In genomic region chr4:133079416-133080113, GRCm38 (mm10) we compare ENCODE assay signal across 13 mouse cellular contexts. TPM values are rescaled to one million over a fixed set of nuclear protein-coding genes. Genes with fewer than 3 reads are reported as not detected.
DNase-seq lines count a peak whose midpoint lies in the region; ATAC-seq and TF ChIP-seq lines count a peak whose summit lies in the region.
"Had no signal": no experiment of that assay in that cellular context is flagged by ENCODE, and none has a peak within 500 bp of the region (broad histone marks: within the 10 kb centered on the region; RNA-seq: fewer than 3 reads in every experiment).

No protein-coding gene starts in this region.

- no peak overlapping the region for H3K4me2 ChIP-seq in kidney, embryonic 15.5 days
- peak overlapping the region; percentile 27 for H3K4me2 ChIP-seq in liver, embryonic 13.5 days

- DNase-seq in kidney, postnatal 36 days: no peak
- DNase-seq in CD4-positive, CD25-positive, alpha-beta regulatory T cell, adult 2 months (ENCODE audit: low read depth, low spot score): peak; percentile 57
- DNase-seq in liver, embryonic 13.5 days: no peak
- DNase-seq in left cerebral cortex, adult 18-20 months (ENCODE audit: low spot score in 2 of 2): no peak
- DNase-seq in thymus, postnatal 25 days: no peak
- DNase-seq: cerebellum, adult 9-10 months; gastrocnemius, postnatal 14 days; kidney, adult 8-10 months; lung, postnatal 10 days had no signal

- peaks cover 43% of the 10 kb centered on the region for H3K36me3 ChIP-seq in kidney, embryonic 15.5 days
- peaks cover 31% of the 10 kb centered on the region for H3K36me3 ChIP-seq in ES-Bruce4 (ENCODE audit: control insufficient read depth, insufficient read depth, low read length, poor library complexity, severe bottlenecking)
- no peaks in the 10 kb centered on the region for H3K36me3 ChIP-seq in liver, embryonic 13.5 days

- WGBS in kidney, embryonic 15.5 days: 53% methylated on average over 7 of the region's 7 CpGs
- 31% methylated on average over 7 of the region's 7 CpGs for WGBS in liver, embryonic 13.5 days (ENCODE audit: insufficient replicate concordance)

- no peak for TF ChIP-seq EP300 in ES-Bruce4 (IDR thresholded peaks at IDR 0.05; ENCODE audit: insufficient read depth, low read depth, low read length)

- no peaks in the 10 kb centered on the region for H3K9me3 ChIP-seq in kidney, embryonic 15.5 days (replicated peaks)
- no peaks in the 10 kb centered on the region for H3K9me3 ChIP-seq in ES-Bruce4 (replicated peaks; ENCODE audit: control insufficient read depth, insufficient read depth, low read length, poor library complexity, severe bottlenecking)
- no peaks in the 10 kb centered on the region for H3K9me3 ChIP-seq in liver, embryonic 13.5 days (replicated peaks)

- no peak for ATAC-seq in kidney, embryonic 15.5 days (replicated peaks; ENCODE audit: low FRiP score)
- peak; percentile 81 for ATAC-seq in liver, embryonic 13.5 days (ENCODE audit: low read depth)

- no peak overlapping the region for H3K4me3 ChIP-seq in kidney, embryonic 15.5 days (replicated peaks)
- H3K4me3 ChIP-seq in ES-Bruce4 (ENCODE audit: low read depth, low read length): no peak overlapping the region
- no peak overlapping the region for H3K4me3 ChIP-seq in liver, embryonic 13.5 days (replicated peaks)
- H3K4me3 ChIP-seq: erythroblast, embryonic 14.5 days; left cerebral cortex, adult 2 months had no signal

- H3K4me1 ChIP-seq in kidney, embryonic 15.5 days: peaks cover 48% of the 10 kb centered on the region
- H3K4me1 ChIP-seq in ES-Bruce4 (ENCODE audit: control insufficient read depth, insufficient read depth, low read length): peaks cover 6% of the 10 kb centered on the region
- H3K4me1 ChIP-seq in liver, embryonic 13.5 days (replicated peaks): peaks cover 51% of the 10 kb centered on the region

- H3K27ac ChIP-seq in kidney, embryonic 15.5 days: 0 out of 2 replicates have a peak overlapping the region, but pooled peaks have one; percentile 5
- H3K27ac ChIP-seq in ES-Bruce4 (ENCODE audit: insufficient read depth, low read length): peak overlapping the region; percentile 48
- peak overlapping the region; percentile 71 for H3K27ac ChIP-seq in liver, embryonic 13.5 days
- H3K27ac ChIP-seq: left cerebral cortex, adult 2 months had no signal

- H3K9ac ChIP-seq in kidney, embryonic 15.5 days: no peak overlapping the region
- no peak overlapping the region for H3K9ac ChIP-seq in ES-Bruce4 (ENCODE audit: low read depth, poor library complexity, severe bottlenecking)
- peak overlapping the region; percentile 39; the same call in 1 of the 2 replicates for H3K9ac ChIP-seq in liver, embryonic 13.5 days

- TF ChIP-seq POLR2A in ES-Bruce4 (IDR thresholded peaks at IDR 0.05; ENCODE audit: insufficient read depth, low read length): no peak

- no peak for TF ChIP-seq CTCF in ES-Bruce4 (IDR thresholded peaks at IDR 0.05; ENCODE audit: low read depth, low read length)

- no peaks in the 10 kb centered on the region for H3K27me3 ChIP-seq in kidney, embryonic 15.5 days
- H3K27me3 ChIP-seq in ES-Bruce4 (ENCODE audit: control insufficient read depth, insufficient read depth, low read length, poor library complexity, severe bottlenecking): no peaks in the 10 kb centered on the region
- peaks cover 10% of the 10 kb centered on the region for H3K27me3 ChIP-seq in liver, embryonic 13.5 days

RNA-seq across cellular contexts. Expression of gene Wasf2, which starts 50.7 kb away (rescaled TPM):
- 107 and 109 TPM in 2 replicates for polyA plus RNA-seq in kidney, embryonic 15.5 days (2015; fragmentation: Nextera tagmentation; extraction: Ambion mirVana)
- polyA plus RNA-seq in ES-Bruce4 (2011; ENCODE audit: insufficient read depth, insufficient read length, low read depth, missing spikeins): 102 and 103 TPM in 2 replicates
- 52.3 and 54.0 TPM in 2 replicates for polyA plus RNA-seq in liver, embryonic 13.5 days (2015; fragmentation: Nextera tagmentation; extraction: Ambion mirVana)
- total RNA-seq in left cerebral cortex, adult 18-20 months (2021): 10 to 100 TPM; 25.7 to 28.2 TPM

Comparison
In these comparisons a context has a peak if more than half of its experiments do, and no peak if none do; other contexts are left out.
1. H3K27ac ChIP-seq: peak in every context shown above with its lines; median percentile 71 in liver, embryonic 13.5 days; 48 in ES-Bruce4; 5 in kidney, embryonic 15.5 days.